Mouse (Mus musculus): ENCODE measurements around the gene Mtus2.

- TF ChIP-seq CTCF (IDR thresholded peaks at IDR 0.05) (no peak), EP300 (IDR thresholded peaks at IDR 0.05) (no peak)
Measured at GRCm38 (mm10) chr5:148344374-148344773, 387.3 kb downstream of the Mtus2 start.
